Mouse (Mus musculus) thymus, adult 2 months (tissue): ENCODE measurements at regions not wholly inside any gene's neighbourhood (a gene's known extent, or its start where the extent isn't known, plus 50 kb on each side); places are given as distances from the start of the nearest gene placed in this dataset.

Experiments
- DNase-seq: peaks from one replicate; pipeline ENCODE4 v3.0.0; 2021
- H3K27ac ChIP-seq: fragments of 200-500 bp; 2 replicates; pipeline ENCODE4 v1.5.1; 2012; ENCODE audit warnings: low read length, control low read depth; ENCODE audit not compliant: control insufficient read depth, insufficient read depth
- H3K27me3 ChIP-seq: fragments of 200-500 bp; 2 replicates; pipeline ENCODE4 v1.6.1; 2012; ENCODE audit warnings: mild to moderate bottlenecking, low read length, moderate library complexity, mixed read lengths; ENCODE audit not compliant: control insufficient read depth, insufficient read depth
- H3K36me3 ChIP-seq: fragments of 200-500 bp; 2 replicates; pipeline ENCODE4 v1.6.1; 2012; ENCODE audit warnings: mild to moderate bottlenecking, low read length, moderate library complexity; ENCODE audit not compliant: control insufficient read depth, insufficient read depth
- H3K4me1 ChIP-seq: fragments of 200-500 bp; replicated peaks from 2 replicates; pipeline ENCODE4 v1.6.1; 2012; ENCODE audit warnings: low read length; ENCODE audit not compliant: control insufficient read depth, insufficient read depth
- H3K4me3 ChIP-seq: fragments of 200-500 bp; 2 replicates; pipeline ENCODE4 v1.5.1; 2012; ENCODE audit warnings: mild to moderate bottlenecking, low read length, control low read depth, moderate library complexity; ENCODE audit not compliant: control insufficient read depth, insufficient read depth
- CTCF ChIP-seq: fragments of 200-500 bp; IDR thresholded peaks from 2 replicates; pipeline ENCODE4 v1.5.1; 2012; ENCODE audit warnings: mild to moderate bottlenecking, control low read depth, low read length, moderate library complexity, borderline replicate concordance; ENCODE audit not compliant: control insufficient read depth, poor library complexity, insufficient read depth; ENCODE audit errors: extremely low read depth
- POLR2A ChIP-seq: fragments of 200-500 bp; IDR thresholded peaks from 2 replicates; pipeline ENCODE4 v1.6.1; 2012; ENCODE audit warnings: mild to moderate bottlenecking, low read length, control low read depth, moderate library complexity; ENCODE audit not compliant: control insufficient read depth, poor library complexity, insufficient read depth; ENCODE audit errors: extremely low read depth
- whole genome bisulfite sequencing: fragments of 180-500 bp; shearing (Covaris S2); methylation state at CpG from one replicate; pipeline ENCODE4 v1.1.7; 2018; 5-methylcytosine and 5-hydroxymethylcytosine counted together

DNA sequence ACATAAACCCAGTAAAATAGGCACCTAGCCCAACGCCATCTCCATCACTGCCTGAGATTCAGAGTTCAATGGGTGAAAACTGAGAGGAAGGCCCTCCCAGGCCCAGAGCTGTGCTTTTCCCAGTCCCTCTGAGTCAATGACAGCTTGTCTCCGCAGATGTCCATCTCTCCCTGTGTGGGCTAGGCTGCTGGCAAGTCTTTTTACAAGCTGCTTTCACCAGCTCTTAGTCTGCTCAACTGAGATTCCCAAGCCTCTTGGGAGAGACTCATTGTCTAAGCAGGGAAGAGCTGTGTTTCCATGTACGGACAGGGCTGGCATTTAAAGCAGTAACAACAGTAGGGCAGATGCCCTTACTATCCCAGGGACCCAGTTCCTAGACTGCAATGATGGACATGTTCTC is 585.5 kb upstream of the Gm19410 start:
- Histone ChIP-seq H3K4me1 (peaks cover 5% of the 10 kb centered on the region), H3K36me3 (no peaks in the 10 kb centered on the region), H3K4me3 (no peak overlapping the region), H3K27me3 (no peaks in the 10 kb centered on the region), H3K27ac (no peak overlapping the region)
- WGBS, result 95% methylated on average over 3 of the region's 3 CpGs
- TF ChIP-seq POLR2A (no peak), CTCF (no peak)
- DNase-seq, result no peak

DNA sequence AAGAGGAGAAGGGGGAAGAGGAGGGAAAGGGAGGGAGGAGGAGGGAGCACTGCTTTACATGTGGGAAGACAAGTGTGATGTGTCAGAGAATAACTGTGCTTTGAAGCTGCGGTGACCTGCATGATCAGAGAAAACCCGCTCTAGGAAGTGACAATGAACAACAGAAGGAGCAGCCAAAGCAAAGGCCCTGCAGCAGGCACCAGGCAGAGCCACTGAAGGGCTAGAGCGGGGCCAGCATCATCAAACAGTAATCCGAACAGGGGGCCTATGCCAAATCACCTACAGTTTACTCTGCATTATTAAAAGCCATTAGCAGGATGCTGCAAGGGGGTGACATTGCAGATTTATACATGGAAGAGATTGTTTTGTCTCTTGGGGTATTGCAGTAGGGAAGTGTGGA is 583.4 kb upstream of the Gm19410 start:
- WGBS, result 31% methylated on average over 4 of the region's 4 CpGs
- H3K4me1 ChIP-seq, result peaks cover 5% of the 10 kb centered on the region
- no peak for TF ChIP-seq CTCF
- no peak for TF ChIP-seq POLR2A
- H3K27me3 ChIP-seq, result no peaks in the 10 kb centered on the region
- H3K4me3 ChIP-seq, result no peak overlapping the region
- H3K36me3 ChIP-seq, result no peaks in the 10 kb centered on the region
- H3K27ac ChIP-seq, result no peak overlapping the region
- DNase-seq, result no peak

DNA sequence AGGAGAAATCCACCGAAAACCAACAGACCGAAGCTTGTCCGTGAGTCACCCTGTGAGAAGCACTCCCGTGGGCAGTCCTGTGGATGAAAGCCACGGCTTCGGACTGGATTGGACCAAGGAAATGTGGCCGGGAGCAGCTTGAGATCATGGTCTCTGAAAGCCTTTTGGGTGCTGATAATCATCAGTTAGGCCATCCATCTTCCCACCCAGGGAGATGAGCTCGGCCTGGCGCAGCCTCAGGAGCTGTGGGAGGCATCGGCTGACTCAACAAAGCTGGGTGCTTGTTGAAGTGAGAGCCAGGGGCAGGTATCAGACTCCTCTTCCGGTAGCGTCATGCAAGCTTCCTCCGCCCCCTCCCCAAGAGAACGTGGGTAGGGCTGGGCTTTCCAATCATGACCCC is 582.2 kb upstream of the Gm19410 start:
- Histone ChIP-seq H3K4me1 (peaks cover 5% of the 10 kb centered on the region), H3K4me3 (no peak overlapping the region), H3K36me3 (no peaks in the 10 kb centered on the region), H3K27me3 (no peaks in the 10 kb centered on the region), H3K27ac (no peak overlapping the region)
- WGBS, result 97% methylated on average over 14 of the region's 14 CpGs
- DNase-seq, result no peak
- TF ChIP-seq CTCF (no peak), POLR2A (no peak)

DNA sequence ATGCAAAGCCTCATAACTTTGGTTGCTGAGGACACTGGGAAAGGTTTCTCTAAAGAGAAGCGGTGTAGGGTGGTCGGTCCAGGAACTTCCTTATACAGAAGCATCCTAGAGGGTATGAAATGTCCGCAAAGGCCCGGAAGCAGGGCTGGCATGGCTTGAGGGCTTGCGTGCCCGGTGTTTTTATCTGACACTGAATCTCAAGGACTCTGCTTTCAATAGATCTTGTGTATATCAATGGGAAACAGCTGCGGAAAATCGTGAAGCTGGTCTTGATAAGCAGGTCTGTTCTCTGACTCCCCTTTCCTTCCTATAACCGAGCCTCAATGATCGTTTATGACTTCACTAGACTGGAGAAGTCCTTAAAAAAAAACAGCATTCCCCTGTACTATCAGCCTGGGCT is 580.4 kb upstream of the Gm19410 start:
- no peak for DNase-seq
- H3K27me3 ChIP-seq, result no peaks in the 10 kb centered on the region
- peaks cover 5% of the 10 kb centered on the region for H3K4me1 ChIP-seq
- peak overlapping the region; percentile 5; the same call in 1 of the 2 replicates for H3K4me3 ChIP-seq
- no peaks in the 10 kb centered on the region for H3K36me3 ChIP-seq
- no peak for TF ChIP-seq POLR2A
- TF ChIP-seq CTCF, result no peak
- no peak overlapping the region for H3K27ac ChIP-seq
- whole genome bisulfite sequencing, result 24% methylated on average over 10 of the region's 10 CpGs

DNA sequence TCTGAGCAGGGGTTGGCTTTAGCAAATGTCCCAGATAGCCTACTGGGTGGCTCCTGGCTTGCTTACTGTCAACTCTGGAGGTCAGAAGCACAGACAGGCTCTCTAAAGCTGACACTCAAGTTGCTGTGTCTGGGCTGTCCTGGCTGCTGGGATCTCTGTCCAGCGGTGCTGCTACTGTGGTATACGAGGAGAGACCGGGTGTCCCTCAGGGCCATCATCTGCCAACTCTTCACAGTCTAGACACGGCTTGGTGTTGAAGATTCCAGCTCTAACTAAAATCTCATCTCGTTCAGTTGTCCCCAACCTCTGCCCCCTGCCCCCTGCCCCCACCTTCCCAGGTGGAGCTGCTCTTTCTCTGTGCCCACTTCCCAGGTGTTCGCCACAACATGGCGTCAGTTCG is 577.1 kb upstream of the Gm19410 start:
- Histone ChIP-seq H3K36me3 (no peaks in the 10 kb centered on the region), H3K4me3 (no peak overlapping the region), H3K27ac (no peak overlapping the region), H3K4me1 (no peaks in the 10 kb centered on the region), H3K27me3 (no peaks in the 10 kb centered on the region)
- TF ChIP-seq POLR2A, result no peak
- TF ChIP-seq CTCF, result no peak
- 91% methylated on average over 8 of the region's 8 CpGs for WGBS
- DNase-seq, result no peak

DNA sequence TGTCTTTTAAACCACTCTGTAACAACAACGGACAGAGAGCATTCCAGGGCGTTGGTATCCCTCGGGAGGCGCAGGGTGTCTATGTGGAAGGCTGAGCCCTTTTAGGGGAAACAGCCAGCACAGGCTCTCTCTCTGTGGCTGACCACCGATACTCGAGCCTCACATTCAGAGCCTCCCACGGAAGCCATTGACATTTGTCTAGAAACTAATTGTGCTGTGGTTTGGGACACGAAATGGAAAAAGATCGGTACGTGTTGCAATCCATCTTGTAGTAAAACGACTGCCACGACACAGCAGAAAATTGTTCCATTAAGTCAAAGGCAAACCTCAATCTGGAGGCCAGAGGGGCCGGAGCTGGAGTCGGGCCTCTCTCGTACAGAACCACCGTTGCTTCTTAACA is 575.9 kb upstream of the Gm19410 start:
- 83% methylated on average over 16 of the region's 16 CpGs for WGBS
- TF ChIP-seq CTCF (no peak), POLR2A (no peak)
- DNase-seq, result no peak
- no peak overlapping the region for H3K27ac ChIP-seq
- H3K36me3 ChIP-seq, result no peaks in the 10 kb centered on the region
- H3K4me1 ChIP-seq, result no peaks in the 10 kb centered on the region; the same call in 1 of the 2 replicates
- no peak overlapping the region for H3K4me3 ChIP-seq
- no peaks in the 10 kb centered on the region for H3K27me3 ChIP-seq

DNA sequence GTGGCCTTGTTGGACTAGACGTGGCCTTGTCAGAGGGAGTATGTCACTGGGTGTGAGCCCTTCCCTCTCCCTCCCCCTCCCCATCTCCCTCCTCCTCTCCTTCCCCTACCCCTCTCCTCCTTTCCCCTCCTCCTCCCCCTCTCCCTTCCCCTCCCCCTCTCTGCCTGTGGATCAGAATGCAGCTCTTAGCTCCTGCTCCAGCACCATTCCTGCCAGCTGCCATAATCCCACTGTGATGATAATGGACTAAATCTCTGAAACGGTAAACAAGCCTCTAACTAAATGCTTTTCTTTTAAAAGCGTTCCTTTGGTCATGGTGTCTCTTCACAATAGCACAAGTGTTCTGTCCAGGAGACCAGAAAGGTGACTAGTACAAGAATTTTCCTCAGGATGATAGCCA is 573.1 kb upstream of the Gm19410 start:
- WGBS, result 85% methylated on average over 3 of the region's 3 CpGs
- DNase-seq, result no peak
- Histone ChIP-seq H3K27me3 (no peaks in the 10 kb centered on the region), H3K36me3 (no peaks in the 10 kb centered on the region), H3K4me3 (no peak overlapping the region), H3K4me1 (peaks cover 5% of the 10 kb centered on the region; the same call in 1 of the 2 replicates), H3K27ac (no peak overlapping the region)
- TF ChIP-seq CTCF (no peak), POLR2A (no peak)
